Mouse (Mus musculus) embryonic facial prominence, embryonic 13.5 days (tissue): Measurements from ENCODE around the gene Fbxl15. TPM values are rescaled to one million over a fixed set of nuclear protein-coding genes. Genes with fewer than 3 reads are reported as not detected.

Source experiments
- ATAC-seq: fragments of 200-750 bp; cut with Nextera tagmentation; 2 replicates; pipeline ENCODE4 v1.8.0; 2017; ENCODE audit warnings: low read depth; ENCODE audit not compliant: insufficient number of reproducible peaks, insufficient read depth, low FRiP score, low TSS enrichment
- H3K27ac ChIP-seq: fragments of 300-500 bp; sonication (generic); 2 replicates; pipeline ENCODE4 v1.5.1; 2015; ENCODE audit warnings: moderate library complexity, mild to moderate bottlenecking, inconsistent platforms
- H3K27me3 ChIP-seq: fragments of 300-500 bp; sonication (generic); 2 replicates; pipeline ENCODE4 v1.6.1; 2015; ENCODE audit warnings: mild to moderate bottlenecking, inconsistent platforms
- H3K36me3 ChIP-seq: fragments of 300-500 bp; sonication (generic); 2 replicates; pipeline ENCODE4 v1.6.1; 2015; ENCODE audit warnings: mild to moderate bottlenecking, inconsistent platforms
- H3K4me1 ChIP-seq: fragments of 300-500 bp; sonication (generic); 2 replicates; pipeline ENCODE4 v1.6.1; 2015; ENCODE audit warnings: inconsistent platforms
- H3K4me2 ChIP-seq: fragments of 300-500 bp; sonication (generic); 2 replicates; pipeline ENCODE4 v1.6.1; 2015; ENCODE audit warnings: moderate library complexity, mild to moderate bottlenecking, inconsistent platforms
- H3K4me3 ChIP-seq: fragments of 300-500 bp; sonication (generic); 2 replicates; pipeline ENCODE4 v1.5.1; 2015; ENCODE audit warnings: mild to moderate bottlenecking, inconsistent platforms
- H3K9ac ChIP-seq: fragments of 300-500 bp; sonication (generic); 2 replicates; pipeline ENCODE4 v1.6.1; 2015; ENCODE audit warnings: mild to moderate bottlenecking, inconsistent platforms
- H3K9me3 ChIP-seq: fragments of 300-500 bp; sonication (generic); 2 replicates; pipeline ENCODE4 v1.6.1; 2016; ENCODE audit warnings: inconsistent platforms
- WGBS: fragments of 180-500 bp; shearing (Covaris S2); methylation state at CpG from one replicate; pipeline ENCODE4 v1.1.7; 2015; ENCODE audit warnings: mixed read lengths; 5-methylcytosine and 5-hydroxymethylcytosine counted together
- polyA plus RNA-seq: library from polyadenylated mRNA; unstranded; fragments of >200 nt; fragmentation: Nextera tagmentation; extraction: Ambion mirVana; gene quantifications from 2 replicates; pipeline ENCODE4 v1.2.1, GENCODE M21; 2015

Gene Fbxl15
- polyA plus RNA-seq, 1 experiment from 2014 or later, result 16.5 TPM

- H3K4me3 ChIP-seq, result peak within 1 kb of the TSS; percentile 73
- peak within 1 kb of the TSS; percentile 100 for H3K4me2 ChIP-seq
- peak within 1 kb of the TSS; percentile 86 for H3K27ac ChIP-seq
- peaks cover 67% of the 10 kb centered on the region for H3K27me3 ChIP-seq
- WGBS, result under 1% methylated on average over 35 of the region's 35 CpGs
- H3K9ac ChIP-seq, result peak within 1 kb of the TSS; percentile 78
- no peak for ATAC-seq
- H3K9me3 ChIP-seq, result no peaks in the 10 kb centered on the region
- peaks cover 18% of the 10 kb centered on the region for H3K36me3 ChIP-seq
- H3K4me1 ChIP-seq, result peaks cover 34% of the 10 kb centered on the region
Measured at GRCm38 (mm10) chr19:46326756-46327305, 1.2 kb upstream of the Fbxl15 start, which contains the start of gene Psd. Gene Psd (minus strand): TSS chr19:46327156.

GRCm38 (mm10) chr19:46327531-46328064 is 386 bp upstream of the Fbxl15 start:
- peak overlapping the region; percentile 73 for H3K4me3 ChIP-seq
- H3K27me3 ChIP-seq, result peaks cover 59% of the 10 kb centered on the region
- H3K4me1 ChIP-seq, result peaks cover 30% of the 10 kb centered on the region
- H3K9me3 ChIP-seq, result no peaks in the 10 kb centered on the region
- peaks cover 19% of the 10 kb centered on the region for H3K36me3 ChIP-seq
- H3K4me2 ChIP-seq, result peak overlapping the region; percentile 100
- H3K9ac ChIP-seq, result peak overlapping the region; percentile 78
- no peak for ATAC-seq
- 34% methylated on average over 14 of the region's 14 CpGs for WGBS
- H3K27ac ChIP-seq, result peak overlapping the region; percentile 86

- Histone ChIP-seq H3K4me2 (peak overlapping the region; percentile 100), H3K27ac (peak overlapping the region; percentile 86), H3K9me3 (no peaks in the 10 kb centered on the region), H3K9ac (peak overlapping the region; percentile 78), H3K36me3 (peaks cover 19% of the 10 kb centered on the region), H3K4me1 (peaks cover 30% of the 10 kb centered on the region), H3K4me3 (peak overlapping the region; percentile 73), H3K27me3 (peaks cover 44% of the 10 kb centered on the region)
- no peak; the same call in 1 of the 2 replicates for ATAC-seq
- 2% methylated on average over 54 of the region's 54 CpGs for WGBS
Measured at GRCm38 (mm10) chr19:46329031-46329641, 1.2 kb downstream of the Fbxl15 start.

GRCm38 (mm10) chr19:46329951-46330350 is 2.0 kb downstream of the Fbxl15 start:
- Histone ChIP-seq H3K36me3 (peaks cover 19% of the 10 kb centered on the region), H3K4me1 (peaks cover 30% of the 10 kb centered on the region), H3K9ac (no peak overlapping the region), H3K4me2 (peak overlapping the region; percentile 100), H3K9me3 (no peaks in the 10 kb centered on the region), H3K27me3 (peaks cover 36% of the 10 kb centered on the region), H3K27ac (no peak overlapping the region), H3K4me3 (0 out of 2 replicates have a peak overlapping the region, but pooled peaks have one; percentile 11)
- WGBS, result 6% methylated on average over 16 of the region's 16 CpGs
- no peak for ATAC-seq

GRCm38 (mm10) chr19:46330696-46331095 is 2.7 kb downstream of the Fbxl15 start:
- peaks cover 30% of the 10 kb centered on the region for H3K4me1 ChIP-seq
- H3K27ac ChIP-seq, result no peak overlapping the region
- H3K9ac ChIP-seq, result no peak overlapping the region
- H3K36me3 ChIP-seq, result peaks cover 19% of the 10 kb centered on the region
- H3K9me3 ChIP-seq, result no peaks in the 10 kb centered on the region
- WGBS, result 95% methylated on average over 12 of the region's 12 CpGs
- ATAC-seq, result no peak
- no peak overlapping the region for H3K4me2 ChIP-seq
- no peak overlapping the region for H3K4me3 ChIP-seq
- peaks cover 29% of the 10 kb centered on the region for H3K27me3 ChIP-seq

- Histone ChIP-seq H3K36me3 (peaks cover 19% of the 10 kb centered on the region), H3K4me3 (no peak overlapping the region), H3K4me2 (no peak overlapping the region), H3K4me1 (peaks cover 30% of the 10 kb centered on the region), H3K9ac (no peak overlapping the region), H3K27ac (no peak overlapping the region), H3K27me3 (peaks cover 22% of the 10 kb centered on the region), H3K9me3 (no peaks in the 10 kb centered on the region)
- ATAC-seq, result no peak
- WGBS, result 89% methylated on average over 14 of the region's 14 CpGs
Measured at GRCm38 (mm10) chr19:46331326-46331725, 3.3 kb downstream of the Fbxl15 start.

- Histone ChIP-seq H3K4me3 (no peak overlapping the region), H3K27ac (no peak overlapping the region), H3K36me3 (peaks cover 19% of the 10 kb centered on the region)
Measured at GRCm38 (mm10) chr19:46331936-46332335, 4.0 kb downstream of the Fbxl15 start.

GRCm38 (mm10) chr19:46332721-46333339 is 4.8 kb downstream of the Fbxl15 start:
- no peak overlapping the region for H3K27ac ChIP-seq
- WGBS, result 36% methylated on average over 7 of the region's 7 CpGs
- H3K36me3 ChIP-seq, result peaks cover 19% of the 10 kb centered on the region
- no peak overlapping the region for H3K4me2 ChIP-seq
- H3K27me3 ChIP-seq, result peaks cover 12% of the 10 kb centered on the region
- peaks cover 25% of the 10 kb centered on the region for H3K4me1 ChIP-seq
- no peak for ATAC-seq
- H3K4me3 ChIP-seq, result no peak overlapping the region
- H3K9ac ChIP-seq, result 0 out of 2 replicates have a peak overlapping the region, but pooled peaks have one; percentile 11
- H3K9me3 ChIP-seq, result no peaks in the 10 kb centered on the region

More at GRCm38 (mm10) chr19:46331936-46332335, 4.0 kb downstream of the Fbxl15 start:
- peaks cover 16% of the 10 kb centered on the region for H3K27me3 ChIP-seq
- no peak overlapping the region for H3K9ac ChIP-seq
- ATAC-seq, result no peak
- H3K4me2 ChIP-seq, result no peak overlapping the region
- no peaks in the 10 kb centered on the region for H3K9me3 ChIP-seq
- H3K4me1 ChIP-seq, result peaks cover 25% of the 10 kb centered on the region
- 78% methylated on average over 3 of the region's 3 CpGs for WGBS

- WGBS, result 91% methylated on average over 3 of the region's 3 CpGs
- Histone ChIP-seq H3K4me3 (no peak overlapping the region), H3K27me3 (peaks cover 12% of the 10 kb centered on the region), H3K36me3 (peaks cover 19% of the 10 kb centered on the region), H3K4me2 (no peak overlapping the region), H3K9ac (no peak overlapping the region), H3K9me3 (no peaks in the 10 kb centered on the region), H3K27ac (no peak overlapping the region), H3K4me1 (peaks cover 26% of the 10 kb centered on the region)
- ATAC-seq, result no peak
Measured at GRCm38 (mm10) chr19:46333906-46334305, 5.9 kb downstream of the Fbxl15 start.

GRCm38 (mm10) chr19:46337719-46338330 is 9.8 kb downstream of the Fbxl15 start:
- 34% methylated on average over 15 of the region's 15 CpGs for WGBS
- Histone ChIP-seq H3K9ac (peak overlapping the region; percentile 82), H3K4me1 (peaks cover 21% of the 10 kb centered on the region), H3K27me3 (no peaks in the 10 kb centered on the region), H3K27ac (no peak overlapping the region), H3K36me3 (no peaks in the 10 kb centered on the region), H3K4me2 (peak overlapping the region; percentile 78), H3K9me3 (no peaks in the 10 kb centered on the region), H3K4me3 (peak overlapping the region; percentile 72)
- peak; percentile 17; the same call in 1 of the 2 replicates for ATAC-seq

GRCm38 (mm10) chr19:46338331-46338936 is 10.4 kb downstream of the Fbxl15 start, which contains the start of gene Cuedc2:
Gene Cuedc2 (minus strand): TSS chr19:46338702.
- under 1% methylated on average over 31 of the region's 31 CpGs for WGBS
- no peak within 1 kb of the TSS for H3K27ac ChIP-seq
- H3K9ac ChIP-seq, result peak within 1 kb of the TSS; percentile 82

More at GRCm38 (mm10) chr19:46338331-46338936, 10.4 kb downstream of the Fbxl15 start, which contains the start of gene Cuedc2:
- H3K4me3 ChIP-seq, result peak within 1 kb of the TSS; percentile 72
- ATAC-seq, result peak; percentile 74
- no peaks in the 10 kb centered on the region for H3K27me3 ChIP-seq
- H3K4me2 ChIP-seq, result peak within 1 kb of the TSS; percentile 78
- H3K36me3 ChIP-seq, result no peaks in the 10 kb centered on the region
- no peaks in the 10 kb centered on the region for H3K9me3 ChIP-seq
- peaks cover 21% of the 10 kb centered on the region for H3K4me1 ChIP-seq
